Mouse (Mus musculus): ENCODE measurements around the gene Lepr. TPM values are rescaled to one million over a fixed set of nuclear protein-coding genes. Genes with fewer than 3 reads are reported as not detected.

Lepr gene
- polyA plus RNA-seq (2015; fragmentation: Nextera tagmentation; extraction: Ambion mirVana): 10.1 and 11.2 TPM in 2 replicates

DNA sequence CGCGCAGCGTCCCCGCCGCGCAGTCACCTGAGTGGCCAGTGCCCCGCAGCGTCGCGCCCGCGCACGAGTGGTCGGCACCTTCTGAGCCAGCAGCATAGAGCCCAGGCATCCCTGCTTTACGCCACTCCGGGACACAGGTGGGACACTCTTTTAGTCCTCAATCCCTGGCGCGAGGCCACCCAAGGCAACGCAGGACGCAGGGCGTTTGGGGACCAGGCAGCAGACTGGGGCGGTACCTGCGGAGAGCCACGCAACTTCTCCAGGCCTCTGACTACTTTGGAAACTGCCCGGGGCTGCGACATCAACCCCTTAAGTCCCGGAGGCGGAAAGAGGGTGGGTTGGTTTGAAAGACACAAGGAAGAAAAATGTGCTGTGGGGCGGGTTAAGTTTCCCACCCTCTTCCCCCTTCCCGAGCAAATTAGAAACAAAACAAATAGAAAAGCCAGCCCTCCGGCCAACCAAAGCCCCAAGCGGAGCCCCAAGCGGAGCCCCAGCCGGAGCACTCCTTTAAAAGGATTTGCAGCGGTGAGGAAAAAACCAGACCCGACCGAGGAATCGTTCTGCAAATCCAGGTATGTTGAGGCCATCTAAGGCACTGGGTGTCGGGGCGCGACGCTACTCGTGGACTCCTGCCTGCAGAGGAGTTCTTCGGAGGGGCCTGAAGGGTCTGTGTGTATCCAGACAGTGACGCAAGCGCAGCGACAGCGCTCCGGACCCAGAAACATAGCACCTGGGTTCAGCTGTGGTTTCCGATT is at the start of gene Lepr:
Lepr (plus strand) TSS at position 38 of the 755 bp plus-strand sequence.
- H3K4me3 ChIP-seq: peak within 1 kb of the TSS; percentile 53
- H3K36me3 ChIP-seq: no peaks in the 10 kb centered on the region
- ATAC-seq (ENCODE audit: insufficient number of reproducible peaks, insufficient read depth, low FRiP score, low TSS enrichment, low read depth): no peak
- peaks cover 14% of the 10 kb centered on the region for H3K4me1 ChIP-seq
- H3K9ac ChIP-seq: peak within 1 kb of the TSS; percentile 71
- H3K4me2 ChIP-seq: peak within 1 kb of the TSS; percentile 94
- no peaks in the 10 kb centered on the region for H3K9me3 ChIP-seq
- under 1% methylated on average over 50 of the region's 50 CpGs for WGBS
- H3K27ac ChIP-seq: no peak within 1 kb of the TSS
- H3K27me3 ChIP-seq: peaks cover 16% of the 10 kb centered on the region

DNA sequence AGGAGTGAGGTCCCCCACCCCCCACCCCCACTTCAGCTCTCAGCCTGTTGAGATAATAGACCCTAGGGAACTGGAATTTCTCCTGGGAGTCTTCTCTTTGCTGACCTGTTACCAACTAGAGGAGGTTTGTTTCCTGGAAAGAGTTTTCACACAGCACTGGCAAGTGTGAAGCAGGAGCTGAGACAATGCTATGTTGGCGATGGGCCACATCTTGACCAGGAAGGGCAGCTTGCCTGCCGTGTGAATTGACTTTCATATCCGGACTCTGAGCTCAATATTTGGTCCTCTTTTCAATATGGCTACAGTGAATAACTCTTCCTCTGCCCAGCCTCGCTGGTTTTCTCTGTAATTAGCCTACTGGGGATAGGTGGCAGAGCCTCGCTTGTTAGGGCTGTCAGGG is 48.0 kb upstream of the Lepr start:
- Histone ChIP-seq H3K27ac (no peak overlapping the region), H3K9ac (no peak overlapping the region), H3K9me3 (no peaks in the 10 kb centered on the region), H3K4me1 (no peaks in the 10 kb centered on the region), H3K36me3 (no peaks in the 10 kb centered on the region), H3K27me3 (no peaks in the 10 kb centered on the region), H3K4me3 (no peak overlapping the region), H3K4me2 (no peak overlapping the region)
- whole genome bisulfite sequencing: 79% methylated on average over 5 of the region's 5 CpGs
- ATAC-seq (ENCODE audit: insufficient number of reproducible peaks, insufficient read depth, low FRiP score, low TSS enrichment, low read depth): no peak

DNA sequence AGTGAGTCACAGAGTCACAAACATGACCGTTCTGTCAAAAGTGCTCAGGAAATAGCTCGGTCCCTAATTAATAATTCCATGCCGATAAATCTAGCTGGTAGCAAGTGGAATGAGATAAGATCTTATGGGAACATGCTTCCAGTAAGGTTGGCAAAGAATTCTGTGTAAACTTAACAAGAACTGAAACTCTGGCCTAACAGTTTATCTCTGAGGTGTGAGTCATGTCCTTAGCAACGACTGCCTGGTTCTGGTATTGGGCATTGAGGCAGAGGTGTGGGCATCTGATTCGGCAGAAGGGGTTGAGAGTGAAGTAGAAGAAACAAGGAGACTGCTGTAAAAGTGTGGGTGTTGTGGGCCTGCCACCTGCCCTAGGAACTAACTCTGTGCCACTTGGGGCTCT is 47.4 kb upstream of the Lepr start:
- WGBS: 84% methylated on average over 5 of the region's 5 CpGs
- no peaks in the 10 kb centered on the region for H3K4me1 ChIP-seq
- no peaks in the 10 kb centered on the region for H3K36me3 ChIP-seq
- H3K4me3 ChIP-seq: no peak overlapping the region
- H3K9ac ChIP-seq: no peak overlapping the region
- no peaks in the 10 kb centered on the region for H3K9me3 ChIP-seq
- H3K27ac ChIP-seq: no peak overlapping the region
- H3K27me3 ChIP-seq: no peaks in the 10 kb centered on the region
- no peak overlapping the region for H3K4me2 ChIP-seq
- ATAC-seq (ENCODE audit: insufficient number of reproducible peaks, insufficient read depth, low FRiP score, low TSS enrichment, low read depth): no peak

DNA sequence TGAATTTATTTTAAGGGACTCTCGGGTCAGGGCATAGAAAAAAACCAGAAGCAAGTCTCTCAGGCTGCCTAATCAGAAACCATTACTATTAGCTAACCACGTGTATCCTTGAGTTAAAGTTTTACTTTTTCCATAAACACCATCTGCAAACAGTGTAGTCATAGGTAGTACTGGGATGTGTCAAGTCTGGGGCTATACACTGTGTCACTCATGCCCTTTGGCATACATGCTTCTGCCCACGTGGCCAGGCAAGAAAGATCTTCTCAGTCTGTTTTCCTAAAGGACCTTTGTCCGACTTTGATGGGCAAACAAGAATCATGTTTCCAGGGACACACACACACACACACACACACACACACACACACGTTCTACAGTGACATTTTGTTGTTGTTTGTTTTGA is 42.4 kb upstream of the Lepr start:
- H3K4me3 ChIP-seq: no peak overlapping the region
- no peak overlapping the region for H3K4me2 ChIP-seq
- H3K9ac ChIP-seq: no peak overlapping the region
- H3K27ac ChIP-seq: no peak overlapping the region
- no peaks in the 10 kb centered on the region for H3K4me1 ChIP-seq
- WGBS: 71% methylated on average over 5 of the region's 5 CpGs
- H3K27me3 ChIP-seq: no peaks in the 10 kb centered on the region
- ATAC-seq (ENCODE audit: insufficient number of reproducible peaks, insufficient read depth, low FRiP score, low TSS enrichment, low read depth): no peak
- no peaks in the 10 kb centered on the region for H3K9me3 ChIP-seq
- no peaks in the 10 kb centered on the region for H3K36me3 ChIP-seq

DNA sequence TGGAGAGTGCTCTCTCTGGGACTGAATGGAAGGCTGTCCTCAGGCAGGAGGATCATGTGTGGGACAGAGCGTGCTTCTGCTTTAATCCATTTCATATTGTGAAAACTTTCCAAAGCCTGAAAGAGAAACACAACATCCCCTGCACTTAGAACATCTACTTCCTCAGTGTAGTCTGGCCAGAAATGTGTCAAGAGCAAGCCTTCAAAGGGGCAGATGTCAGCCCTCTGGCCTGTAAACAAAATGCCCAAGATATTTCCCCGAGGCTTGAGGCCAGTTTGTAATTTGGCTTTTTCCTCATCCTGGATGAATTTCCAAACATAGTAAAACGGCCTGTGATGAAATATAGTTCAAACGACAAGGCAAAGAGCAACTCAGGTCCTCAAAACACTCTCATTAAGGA is 41.5 kb upstream of the Lepr start:
- no peaks in the 10 kb centered on the region for H3K9me3 ChIP-seq
- no peak overlapping the region for H3K27ac ChIP-seq
- no peak overlapping the region for H3K4me2 ChIP-seq
- H3K4me1 ChIP-seq: no peaks in the 10 kb centered on the region
- no peak overlapping the region for H3K9ac ChIP-seq
- H3K27me3 ChIP-seq: no peaks in the 10 kb centered on the region
- WGBS: 51% methylated on average over 4 of the region's 4 CpGs
- no peak for ATAC-seq (ENCODE audit: insufficient number of reproducible peaks, insufficient read depth, low FRiP score, low TSS enrichment, low read depth)
- H3K4me3 ChIP-seq: no peak overlapping the region
- H3K36me3 ChIP-seq: no peaks in the 10 kb centered on the region

DNA sequence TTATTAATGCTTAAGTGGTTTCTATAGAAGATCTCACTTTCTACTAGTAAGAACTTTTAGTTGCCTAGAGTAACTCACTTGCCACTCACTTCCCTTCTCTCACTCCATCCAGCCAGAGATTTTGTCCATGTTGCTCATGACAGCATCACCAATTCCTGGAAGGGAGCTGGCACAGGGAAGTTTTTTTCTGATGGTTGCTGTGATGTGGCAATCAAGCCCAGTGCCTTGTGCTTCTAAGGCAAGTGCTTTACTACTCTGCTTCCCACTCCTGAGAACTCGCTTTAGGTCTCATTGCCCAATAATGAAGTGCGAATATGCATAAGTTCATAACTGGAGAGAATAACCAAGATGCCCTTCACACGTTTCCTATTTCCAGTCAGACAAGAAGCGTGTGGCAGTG is 34.6 kb upstream of the Lepr start:
- Histone ChIP-seq H3K27me3 (no peaks in the 10 kb centered on the region), H3K4me3 (no peak overlapping the region), H3K4me2 (no peak overlapping the region), H3K9me3 (no peaks in the 10 kb centered on the region), H3K9ac (no peak overlapping the region), H3K27ac (no peak overlapping the region), H3K4me1 (no peaks in the 10 kb centered on the region), H3K36me3 (no peaks in the 10 kb centered on the region)
- 89% methylated on average over 4 of the region's 4 CpGs for WGBS
- no peak for ATAC-seq (ENCODE audit: insufficient number of reproducible peaks, insufficient read depth, low FRiP score, low TSS enrichment, low read depth)

DNA sequence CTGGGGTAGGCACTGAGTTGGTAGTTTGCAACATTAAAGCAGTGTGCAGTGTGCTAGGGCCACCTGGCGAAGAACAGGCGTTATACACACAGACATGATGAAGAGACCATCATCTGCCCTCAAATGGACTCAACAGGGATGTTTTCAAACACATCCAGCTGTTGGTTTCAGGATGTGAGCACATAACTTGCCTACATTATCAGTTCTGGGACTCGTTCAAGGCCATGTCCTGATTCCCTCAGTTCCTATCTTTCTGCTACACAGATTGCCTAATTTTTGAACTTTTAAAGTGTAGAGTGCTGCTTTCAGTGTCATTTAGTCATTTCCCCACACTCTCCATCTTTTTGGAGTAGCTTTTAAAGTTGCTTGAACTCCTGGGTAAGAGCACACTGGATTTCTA is 34.1 kb upstream of the Lepr start:
- ATAC-seq (ENCODE audit: insufficient number of reproducible peaks, insufficient read depth, low FRiP score, low TSS enrichment, low read depth): no peak
- H3K4me2 ChIP-seq: no peak overlapping the region
- H3K9ac ChIP-seq: no peak overlapping the region
- H3K27ac ChIP-seq: no peak overlapping the region
- H3K36me3 ChIP-seq: no peaks in the 10 kb centered on the region
- H3K27me3 ChIP-seq: no peaks in the 10 kb centered on the region
- no peaks in the 10 kb centered on the region for H3K4me1 ChIP-seq
- no peaks in the 10 kb centered on the region for H3K9me3 ChIP-seq
- WGBS: 91% methylated on average over 3 of the region's 3 CpGs
- H3K4me3 ChIP-seq: no peak overlapping the region

DNA sequence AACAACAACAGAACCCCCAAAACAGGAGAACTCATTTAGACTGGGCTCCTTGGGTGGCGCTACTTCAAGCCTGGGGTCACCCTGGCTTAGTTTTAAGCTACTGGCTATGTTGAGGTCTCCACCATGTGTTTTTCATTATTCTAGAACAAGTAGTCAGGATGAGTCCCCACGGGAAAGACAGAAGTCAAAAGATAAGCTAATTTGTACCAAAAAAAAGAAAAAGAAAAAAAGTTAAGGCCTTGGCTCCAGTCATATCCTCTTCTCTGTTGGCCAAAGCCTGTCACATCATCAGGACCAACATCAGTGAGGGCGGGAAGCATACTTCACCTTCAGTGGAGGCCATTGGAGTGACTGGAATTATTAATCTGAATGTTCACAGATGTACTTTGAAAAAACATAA is 32.4 kb upstream of the Lepr start:
- Histone ChIP-seq H3K4me1 (no peaks in the 10 kb centered on the region), H3K4me2 (no peak overlapping the region), H3K27ac (no peak overlapping the region), H3K9me3 (no peaks in the 10 kb centered on the region), H3K4me3 (no peak overlapping the region), H3K9ac (no peak overlapping the region), H3K36me3 (no peaks in the 10 kb centered on the region), H3K27me3 (no peaks in the 10 kb centered on the region)
- ATAC-seq (ENCODE audit: insufficient number of reproducible peaks, insufficient read depth, low FRiP score, low TSS enrichment, low read depth): no peak
- WGBS: 58% methylated on average over 3 of the region's 3 CpGs

DNA sequence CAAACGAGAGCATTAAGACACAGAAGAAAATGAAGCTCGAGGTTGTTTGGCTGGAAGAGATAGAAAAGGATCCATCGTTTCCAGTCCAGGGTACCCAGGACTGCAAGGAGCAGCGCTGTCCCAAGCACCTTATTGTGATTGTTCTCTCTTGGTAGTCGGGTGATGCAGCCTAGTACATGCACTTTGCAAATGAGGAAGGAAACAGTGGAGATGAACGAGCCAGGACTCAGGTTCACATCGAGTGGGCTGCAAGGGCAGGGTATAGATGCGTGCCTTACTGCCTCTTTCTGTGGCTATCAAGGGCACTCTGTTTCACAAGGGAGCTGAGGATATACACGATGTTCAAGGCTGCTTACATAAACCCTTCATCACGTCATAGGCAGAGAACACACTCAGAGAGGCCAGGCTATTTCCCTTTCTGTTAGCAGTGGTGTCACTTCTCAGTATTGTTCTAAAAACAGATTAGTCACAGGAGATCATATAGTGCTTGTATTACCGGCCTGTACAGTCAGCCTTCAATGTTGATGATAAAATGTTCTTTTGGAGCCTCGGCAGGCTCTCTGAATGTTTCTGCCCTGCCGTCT is 30.9 kb upstream of the Lepr start:
- H3K4me3 ChIP-seq: no peak overlapping the region
- H3K9ac ChIP-seq: no peak overlapping the region
- H3K36me3 ChIP-seq: no peaks in the 10 kb centered on the region
- WGBS: 70% methylated on average over 13 of the region's 13 CpGs
- H3K4me1 ChIP-seq: no peaks in the 10 kb centered on the region
- no peak overlapping the region for H3K27ac ChIP-seq
- H3K4me2 ChIP-seq: no peak overlapping the region
- ATAC-seq (ENCODE audit: insufficient number of reproducible peaks, insufficient read depth, low FRiP score, low TSS enrichment, low read depth): no peak
- H3K9me3 ChIP-seq: no peaks in the 10 kb centered on the region
- no peaks in the 10 kb centered on the region for H3K27me3 ChIP-seq

DNA sequence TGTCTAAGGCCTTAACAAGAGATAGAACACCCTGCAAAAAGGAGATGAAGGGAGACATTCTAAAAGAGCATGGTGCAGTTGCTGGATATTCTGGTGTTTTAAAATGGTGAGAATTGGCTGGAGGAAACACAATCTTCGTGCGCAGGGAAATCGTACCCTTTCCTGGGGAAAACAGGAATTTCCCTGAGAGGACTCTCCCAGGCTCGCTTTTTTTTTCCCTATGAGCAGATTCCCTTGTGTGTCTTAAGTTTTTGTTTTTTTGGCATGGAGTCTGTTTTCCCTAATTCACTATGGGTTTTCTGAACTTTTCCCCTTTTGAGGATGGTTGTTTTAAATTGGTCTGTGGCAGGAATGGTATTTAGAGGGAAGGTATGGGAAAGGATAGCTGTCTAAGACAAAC is 28.0 kb upstream of the Lepr start:
- WGBS: 71% methylated on average over 4 of the region's 4 CpGs
- no peak overlapping the region for H3K27ac ChIP-seq

DNA sequence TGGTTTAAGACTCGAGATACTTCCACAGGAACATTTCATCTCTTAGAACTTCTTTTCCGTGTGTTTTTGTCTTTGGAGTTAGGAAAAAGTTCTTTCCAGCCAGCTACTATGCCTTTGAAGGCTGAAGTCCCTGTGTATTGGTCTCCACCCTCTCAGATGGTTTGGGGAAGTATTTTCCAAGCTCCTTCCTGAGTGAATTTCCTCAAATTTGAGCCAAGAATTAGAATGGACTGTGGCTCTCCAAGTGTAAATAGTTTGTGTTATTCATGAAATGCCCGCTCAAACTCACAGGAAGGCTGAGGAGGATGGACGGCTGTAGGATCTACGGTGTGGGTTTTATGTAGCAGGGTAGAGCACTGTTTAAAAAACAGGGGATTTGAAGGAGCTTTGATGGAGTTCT is 27.6 kb upstream of the Lepr start:
- no peak overlapping the region for H3K27ac ChIP-seq
- 68% methylated on average over 5 of the region's 5 CpGs for WGBS

More for the DNA sequence above, 28.0 kb upstream of the Lepr start:
- Histone ChIP-seq H3K4me1 (no peaks in the 10 kb centered on the region), H3K36me3 (no peaks in the 10 kb centered on the region), H3K9me3 (no peaks in the 10 kb centered on the region), H3K27me3 (no peaks in the 10 kb centered on the region), H3K9ac (no peak overlapping the region), H3K4me3 (no peak overlapping the region), H3K4me2 (no peak overlapping the region)
- ATAC-seq (ENCODE audit: insufficient number of reproducible peaks, insufficient read depth, low FRiP score, low TSS enrichment, low read depth): no peak

DNA sequence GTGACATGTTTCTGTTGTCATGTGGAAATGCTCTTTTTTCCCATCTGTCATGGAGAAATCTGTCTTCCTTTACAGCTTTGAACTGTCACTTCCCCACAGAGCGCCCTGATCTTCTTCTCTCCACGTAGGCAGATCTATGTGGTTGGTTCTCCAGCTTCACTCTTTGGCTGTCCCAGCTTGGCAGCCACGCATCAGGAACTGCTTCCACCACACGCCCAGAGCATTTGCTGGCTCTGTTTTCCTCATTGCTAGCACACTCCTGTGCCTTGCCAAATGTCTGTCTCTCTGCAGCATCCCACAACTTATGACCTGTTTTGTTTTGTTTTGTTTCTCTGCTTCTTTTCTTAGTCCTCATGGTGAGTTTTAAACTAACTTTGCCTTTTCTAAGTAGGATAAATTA is 24.3 kb upstream of the Lepr start:
- 72% methylated on average over 4 of the region's 4 CpGs for WGBS
- Histone ChIP-seq H3K9ac (no peak overlapping the region), H3K9me3 (no peaks in the 10 kb centered on the region), H3K27me3 (no peaks in the 10 kb centered on the region), H3K36me3 (no peaks in the 10 kb centered on the region), H3K27ac (no peak overlapping the region), H3K4me2 (no peak overlapping the region), H3K4me1 (no peaks in the 10 kb centered on the region), H3K4me3 (no peak overlapping the region)
- ATAC-seq (ENCODE audit: insufficient number of reproducible peaks, insufficient read depth, low FRiP score, low TSS enrichment, low read depth): no peak

More for the DNA sequence above, 27.6 kb upstream of the Lepr start:
- Histone ChIP-seq H3K27me3 (no peaks in the 10 kb centered on the region), H3K9ac (no peak overlapping the region), H3K36me3 (no peaks in the 10 kb centered on the region), H3K4me2 (no peak overlapping the region), H3K4me3 (no peak overlapping the region), H3K9me3 (no peaks in the 10 kb centered on the region), H3K4me1 (no peaks in the 10 kb centered on the region)
- ATAC-seq (ENCODE audit: insufficient number of reproducible peaks, insufficient read depth, low FRiP score, low TSS enrichment, low read depth): no peak

All from embryonic facial prominence, embryonic 13.5 days (tissue).